Mouse (Mus musculus) embryo, embryonic 11 days (tissue): ENCODE results near the gene Fam19a1.
A peak's percentile ranks its signal among the peaks of the same experiment; 100 is the strongest.

Experiments
- DNase-seq: peaks from one replicate; pipeline ENCODE4 v3.0.0-alpha.2; 2015

The Fam19a1 gene

DNA sequence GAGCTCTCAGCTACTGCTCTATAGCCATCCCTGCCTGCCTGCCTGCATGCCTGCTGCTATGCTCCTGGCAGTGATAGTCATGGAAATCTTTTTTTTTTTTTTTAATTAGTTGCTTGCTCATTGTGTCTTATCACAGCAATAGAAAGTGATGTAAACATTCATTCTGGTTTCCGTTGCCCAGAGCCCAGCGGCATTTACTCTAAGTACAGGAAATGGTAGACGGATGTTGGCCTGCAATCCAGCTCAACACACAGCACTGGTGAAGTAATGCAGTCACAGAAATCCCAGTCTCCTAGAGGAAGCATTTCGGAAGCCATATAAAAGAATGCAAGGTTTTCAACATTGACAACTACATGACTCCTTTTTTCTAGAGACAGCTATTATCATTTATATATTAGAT lies 153.5 kb downstream of the Fam19a1 start:
- no peak for DNase-seq

DNA sequence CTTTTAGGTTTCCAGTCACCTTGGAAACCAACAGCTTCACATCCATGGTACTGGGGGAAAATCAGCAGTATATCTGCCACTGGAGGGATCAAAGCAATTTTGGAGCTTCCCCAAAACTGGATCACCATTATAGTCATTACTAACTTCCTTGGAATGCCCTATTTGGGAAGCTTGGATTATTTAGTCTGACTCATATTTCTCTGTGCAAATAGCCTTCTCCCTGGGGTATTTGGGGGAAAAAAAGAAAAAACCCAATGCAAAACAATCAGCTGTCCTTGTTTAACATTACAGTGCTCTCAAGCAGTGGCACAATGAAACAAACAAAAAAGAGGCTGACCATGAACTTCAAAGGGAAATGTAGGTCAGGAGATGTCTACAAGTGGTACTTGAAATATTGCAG lies 155.8 kb downstream of the Fam19a1 start:
- no peak for DNase-seq

- DNase-seq: no peak
These were observed 157.5 kb downstream of the Fam19a1 start for GRCm38 (mm10) chr6:96270436-96270835.

DNA sequence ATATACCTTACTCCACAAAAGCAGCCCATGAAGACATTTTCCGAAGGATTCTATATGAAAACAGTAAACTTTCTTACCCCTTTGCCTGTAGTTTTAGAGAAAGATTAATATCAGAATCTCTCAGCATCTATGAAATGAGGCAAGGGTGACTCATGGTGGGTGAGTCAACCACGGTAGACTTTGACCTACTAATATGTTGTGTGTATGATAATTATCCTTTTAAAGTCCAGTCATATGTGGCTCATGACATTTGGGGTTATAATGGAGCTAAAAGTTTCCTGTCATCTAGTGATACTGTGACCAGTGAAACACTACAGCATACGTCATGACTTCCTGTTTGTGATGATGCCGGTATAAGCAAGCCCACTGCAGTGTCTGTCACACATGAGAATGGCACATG lies 170.8 kb downstream of the Fam19a1 start:
- DNase-seq: no peak

DNA sequence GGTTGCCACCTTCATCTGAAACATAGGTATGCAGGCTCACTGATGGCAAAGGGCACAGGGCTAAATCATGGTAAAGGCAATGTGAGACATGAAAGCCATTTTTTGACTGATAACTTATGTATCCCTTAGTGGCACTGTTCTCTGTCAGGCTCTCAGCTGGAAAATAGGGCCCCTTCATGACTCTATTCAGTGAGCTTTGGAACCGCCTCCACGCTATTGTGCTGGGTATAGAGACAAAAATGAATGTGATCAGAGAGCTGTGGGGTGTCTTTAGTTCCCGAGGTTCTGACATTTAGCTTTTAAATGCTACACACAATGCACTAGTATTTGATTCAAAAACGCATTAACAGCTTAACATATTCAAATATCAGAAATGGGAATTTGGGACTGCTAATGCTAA lies 171.6 kb downstream of the Fam19a1 start:
- no peak for DNase-seq

DNA sequence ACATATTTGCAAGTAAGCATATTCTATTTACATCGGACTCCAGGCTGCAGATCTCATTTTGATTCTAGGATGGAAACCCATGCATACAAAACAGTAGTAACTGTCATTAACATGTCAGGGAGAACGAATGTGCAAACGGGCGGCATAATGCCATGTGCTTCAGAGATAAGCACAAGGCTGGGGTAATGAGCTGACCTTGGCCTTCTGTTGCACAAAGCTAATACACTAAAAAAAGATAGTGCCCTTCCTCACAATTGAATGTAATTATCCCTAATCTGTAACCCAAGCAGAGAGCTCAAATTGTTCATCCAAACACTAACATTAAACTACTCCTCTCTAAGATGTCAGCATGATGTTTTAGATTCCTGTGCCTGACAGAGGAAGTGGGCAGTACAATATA lies 173.3 kb downstream of the Fam19a1 start:
- DNase-seq: peak; percentile 14

- DNase-seq: no peak
These were observed 174.4 kb downstream of the Fam19a1 start for GRCm38 (mm10) chr6:96287377-96287776.

DNA sequence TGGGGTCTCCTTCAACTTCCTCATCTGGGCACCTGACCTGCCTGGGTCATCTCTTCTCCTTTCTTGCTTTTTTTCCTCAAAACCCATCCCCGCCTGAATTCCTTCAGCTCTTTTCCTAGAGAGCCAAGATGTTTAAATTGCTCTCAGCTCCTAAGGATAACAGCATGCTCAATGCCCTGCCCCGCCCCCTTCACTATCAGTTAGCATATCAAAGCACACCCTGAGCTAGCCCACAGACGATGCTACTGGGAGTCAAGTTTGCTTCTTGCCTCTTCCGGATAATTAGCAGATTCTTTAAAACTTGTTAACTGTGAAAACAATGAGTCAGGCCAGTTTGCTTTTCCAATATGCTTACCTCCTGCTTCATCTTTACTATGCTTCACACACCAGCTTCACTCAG lies 176.7 kb downstream of the Fam19a1 start:
- DNase-seq: peak; percentile 20

DNA sequence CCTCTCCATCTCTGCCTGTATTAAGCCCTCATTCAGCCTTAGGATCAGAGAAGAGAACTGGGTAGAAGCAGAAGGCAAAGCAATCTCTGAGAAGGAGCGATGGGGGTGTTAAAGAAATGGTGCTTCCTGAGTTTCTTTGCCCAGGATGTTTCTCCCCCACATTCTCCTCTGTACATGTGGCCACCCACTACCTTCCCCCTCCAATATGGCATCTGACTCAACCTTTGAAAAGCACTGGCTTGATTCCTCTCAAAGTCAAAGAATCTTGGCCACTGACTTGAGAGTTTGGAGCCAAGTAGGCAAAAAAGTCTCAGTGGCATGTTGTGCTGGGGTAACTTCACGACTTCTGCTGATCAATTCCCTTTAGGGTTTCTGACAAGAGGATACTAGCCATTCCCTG lies 234.5 kb downstream of the Fam19a1 start:
- no peak for DNase-seq

DNA sequence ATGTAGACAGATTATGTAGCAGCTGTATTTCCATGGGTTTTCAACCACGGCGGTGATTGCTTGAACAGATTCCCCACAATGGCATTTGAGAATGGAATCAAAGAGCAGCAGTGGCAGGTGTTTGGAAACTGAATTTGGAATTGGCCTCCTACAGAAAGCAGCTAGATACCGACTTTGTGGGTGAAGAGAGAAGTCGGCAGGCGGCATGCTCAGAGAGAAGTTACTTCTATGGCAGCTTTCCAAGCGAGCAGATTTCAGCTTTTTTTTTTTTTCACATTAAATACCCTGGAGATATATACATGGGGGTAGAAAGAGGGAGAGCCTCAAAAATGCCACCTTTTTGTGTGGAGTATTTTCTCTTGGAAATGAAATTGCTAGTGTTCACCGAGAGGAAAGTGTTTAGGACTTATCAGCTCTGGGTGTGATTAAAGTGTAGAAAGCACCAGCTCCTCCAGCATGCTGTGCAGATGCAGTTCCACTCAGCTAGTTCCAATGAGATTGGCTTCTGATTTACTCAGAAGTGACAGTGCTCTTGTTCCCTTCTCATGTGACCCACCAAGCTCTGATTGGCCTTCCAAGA lies 236.6 kb downstream of the Fam19a1 start:
- DNase-seq: no peak

GRCm38 (mm10) chr6:96369544-96369943 lies 256.6 kb downstream of the Fam19a1 start:
- DNase-seq: no peak

DNA sequence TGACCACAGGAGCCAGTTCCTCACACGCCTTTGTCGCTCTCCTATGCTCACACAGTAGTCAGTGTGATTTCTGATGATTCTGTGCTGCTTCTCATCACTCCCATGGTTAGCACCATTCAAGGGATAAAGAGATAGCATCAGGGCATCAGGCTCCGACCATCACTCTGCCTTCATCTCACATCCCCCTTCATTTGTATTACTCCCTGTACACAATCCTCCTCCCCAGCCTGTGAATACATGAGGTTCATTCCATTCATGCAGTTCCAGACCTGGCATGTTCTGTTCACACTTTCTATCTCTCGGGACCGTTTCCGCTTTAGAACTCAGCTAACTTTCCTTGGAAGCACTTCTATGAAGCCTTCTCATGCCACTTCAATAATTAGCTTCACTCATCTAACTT lies 259.9 kb downstream of the Fam19a1 start:
- no peak for DNase-seq

- DNase-seq: no peak
These were observed 260.3 kb downstream of the Fam19a1 start for GRCm38 (mm10) chr6:96373274-96373673.

DNA sequence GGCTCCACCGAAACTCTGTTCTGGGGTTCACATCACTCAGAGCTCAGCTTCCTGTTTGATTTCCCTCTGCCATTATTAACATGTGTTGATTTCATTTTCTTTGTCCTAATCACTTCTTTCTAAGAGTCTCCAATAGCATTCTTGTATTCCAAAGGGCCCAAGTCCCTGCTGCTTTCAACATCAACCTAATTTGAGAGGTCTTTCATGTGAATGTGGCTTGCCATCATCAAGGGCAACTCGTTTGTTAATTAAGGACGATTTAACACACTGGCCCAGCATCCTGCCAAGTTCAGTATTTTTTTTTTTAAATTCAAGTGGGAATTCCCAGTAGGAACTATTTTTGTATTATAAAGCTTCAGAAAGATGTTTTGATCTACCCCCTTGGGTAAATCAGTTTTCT lies 263.8 kb downstream of the Fam19a1 start:
- no peak for DNase-seq

- DNase-seq: no peak
These were observed 266.3 kb downstream of the Fam19a1 start for GRCm38 (mm10) chr6:96379229-96379628.

DNA sequence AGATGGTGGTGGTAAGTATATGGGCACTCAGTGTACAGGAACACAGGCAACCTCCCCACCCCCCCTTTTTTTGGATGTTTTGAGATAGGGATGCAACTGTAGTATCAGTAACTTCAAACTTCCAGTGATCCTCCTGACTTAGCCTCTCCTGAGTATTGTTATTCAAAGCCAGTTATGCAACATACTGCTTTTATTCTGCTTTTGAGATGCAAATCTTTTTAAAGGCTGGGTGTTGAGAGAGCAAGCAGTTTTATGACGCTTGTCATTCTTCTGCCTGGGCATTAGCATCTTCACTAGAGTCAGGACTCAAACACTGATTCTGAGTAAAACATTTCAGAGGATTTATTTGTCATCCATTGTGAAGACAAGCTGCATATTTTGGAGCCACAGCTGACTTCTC lies 271.5 kb downstream of the Fam19a1 start:
- no peak for DNase-seq

- no peak for DNase-seq
These were observed 305.9 kb downstream of the Fam19a1 start for GRCm38 (mm10) chr6:96418866-96419265.

DNA sequence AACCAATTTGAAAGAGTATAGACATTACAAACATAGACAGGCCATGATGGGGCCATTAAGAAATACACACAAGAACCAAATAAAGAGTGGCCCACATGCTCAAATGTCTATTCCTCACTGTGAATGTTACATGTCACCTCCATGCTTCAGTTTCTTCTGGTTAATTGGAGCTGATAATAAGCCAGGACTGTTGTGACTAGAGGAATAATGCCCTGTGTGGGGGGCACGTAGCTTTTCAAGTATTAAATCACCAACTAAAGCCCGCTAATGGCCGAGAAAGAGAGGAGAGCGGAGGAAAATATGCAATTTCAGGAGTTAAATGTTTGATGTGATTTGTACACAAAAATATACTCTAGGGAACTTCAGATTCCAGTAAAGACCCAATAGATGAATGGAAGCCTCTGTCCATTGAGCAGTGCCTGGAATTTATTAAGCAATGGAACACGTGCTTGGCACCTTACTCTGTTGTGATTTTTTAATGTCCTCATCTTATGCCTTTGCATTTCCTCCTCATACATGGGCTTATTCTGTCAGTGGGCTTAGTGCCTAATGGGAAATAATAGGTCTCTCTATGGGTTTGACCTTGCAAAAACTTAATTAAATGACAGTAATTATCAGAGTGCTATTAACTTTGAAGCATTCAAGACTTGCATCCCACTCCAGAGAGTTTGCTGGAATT lies 306.9 kb downstream of the Fam19a1 start:
- DNase-seq: no peak

- peak; percentile 47 for DNase-seq
These were observed 307.6 kb downstream of the Fam19a1 start for GRCm38 (mm10) chr6:96420515-96420914.

- DNase-seq: no peak
These were observed 316.4 kb downstream of the Fam19a1 start for GRCm38 (mm10) chr6:96429390-96429789.

DNA sequence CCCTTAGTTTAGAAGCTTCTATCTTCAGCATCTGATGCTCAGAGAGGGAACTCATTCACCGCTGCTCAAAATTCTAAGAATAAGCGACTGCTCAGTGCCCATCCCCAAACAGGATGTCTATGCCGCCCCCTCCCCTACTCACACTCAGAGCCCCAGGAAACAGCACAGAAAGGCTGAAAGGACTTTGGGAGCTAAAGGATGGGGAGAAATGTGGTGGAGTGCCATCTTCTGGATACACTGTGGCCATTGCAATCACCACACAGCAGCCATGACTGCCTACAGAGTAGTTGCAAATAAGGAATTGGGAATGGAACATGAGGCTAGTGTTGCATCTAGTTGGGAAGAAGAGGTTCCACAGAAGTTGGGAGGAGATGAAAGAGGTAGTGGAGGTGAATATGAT lies 319.4 kb downstream of the Fam19a1 start:
- peak; percentile 11 for DNase-seq

GRCm38 (mm10) chr6:96433896-96434295 lies 320.9 kb downstream of the Fam19a1 start:
- no peak for DNase-seq

- no peak for DNase-seq
These were observed 322.6 kb downstream of the Fam19a1 start for GRCm38 (mm10) chr6:96435545-96435944.

DNA sequence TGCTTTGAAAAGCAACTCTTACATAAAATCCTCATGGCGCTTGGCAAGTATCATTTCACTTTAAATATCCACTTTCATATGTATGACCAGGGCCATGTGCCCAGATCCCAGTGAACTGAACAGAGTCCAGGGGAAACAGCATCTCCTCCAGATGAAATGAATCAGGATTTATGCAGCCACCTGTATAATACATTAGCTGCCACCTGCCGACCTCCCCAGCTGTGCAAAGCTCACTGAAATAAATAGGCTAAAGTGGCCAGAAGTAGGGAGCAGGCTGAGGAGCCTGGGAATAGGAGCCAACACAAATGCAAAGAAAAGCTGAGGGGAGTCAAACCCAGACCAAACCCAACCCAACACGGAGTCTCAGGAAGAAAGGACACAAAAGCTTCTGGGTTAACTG lies 324.9 kb downstream of the Fam19a1 start:
- peak; percentile 13 for DNase-seq

- DNase-seq: no peak
These were observed 326.5 kb downstream of the Fam19a1 start for GRCm38 (mm10) chr6:96439419-96439818.
